Mouse (Mus musculus) heart, adult 2 months (tissue): ENCODE measurements at regions not wholly inside any gene's neighbourhood (a gene's known extent, or its start where the extent isn't known, plus 50 kb on each side); places are given as distances from the start of the nearest gene placed in this dataset.

Source experiments
- DNase-seq, 2 experiments: peaks; one replicate each; pipeline ENCODE4 v3.0.0; 2021
- H3K27ac ChIP-seq: fragments of 200-600 bp; 2 replicates; pipeline ENCODE4 v1.8.1; 2022
- H3K27me3 ChIP-seq: fragments of 200-500 bp; 2 replicates; pipeline ENCODE4 v1.6.1; 2012; ENCODE audit warnings: mild to moderate bottlenecking, low read length, inconsistent platforms, mixed read lengths; ENCODE audit not compliant: control insufficient read depth, insufficient read depth
- H3K36me3 ChIP-seq: fragments of 200-500 bp; 2 replicates; pipeline ENCODE4 v1.6.1; 2012; ENCODE audit warnings: low read length, inconsistent platforms; ENCODE audit not compliant: control insufficient read depth, insufficient read depth
- H3K4me1 ChIP-seq: fragments of 200-500 bp; 2 replicates; pipeline ENCODE4 v1.6.1; 2011; ENCODE audit warnings: low read length; ENCODE audit not compliant: control insufficient read depth, insufficient read depth
- H3K4me3 ChIP-seq: fragments of 200-600 bp; 2 replicates; pipeline ENCODE4 v1.8.1; 2022
- H3K79me2 ChIP-seq: fragments of 200-500 bp; replicated peaks from 2 replicates; pipeline ENCODE4 v1.6.1; 2012; ENCODE audit warnings: mild to moderate bottlenecking, inconsistent platforms, low read length, moderate library complexity, mixed read lengths; ENCODE audit not compliant: control insufficient read depth, insufficient read depth
- H3K9ac ChIP-seq: fragments of 200-500 bp; 2 replicates; pipeline ENCODE4 v1.6.1; 2012; ENCODE audit warnings: low read depth, mild to moderate bottlenecking, control low read depth, inconsistent platforms, low read length, mixed read lengths
- CTCF ChIP-seq: fragments of 200-600 bp; IDR thresholded peaks from 2 replicates; pipeline ENCODE4 v1.8.1; 2022; ENCODE audit warnings: antibody characterized with exemption, mild to moderate bottlenecking, moderate library complexity
- EP300 ChIP-seq: fragments of 200-500 bp; IDR thresholded peaks from 2 replicates; pipeline ENCODE4 v1.6.1; 2011; ENCODE audit warnings: low read depth, low read length, control low read depth; ENCODE audit not compliant: insufficient read depth
- POLR2A ChIP-seq: fragments of 200-500 bp; IDR thresholded peaks from 2 replicates; pipeline ENCODE4 v1.6.1; 2011; ENCODE audit warnings: mild to moderate bottlenecking, low read depth, low read length, control low read depth; ENCODE audit not compliant: insufficient read depth
- WGBS: fragments of 180-500 bp; shearing (Covaris S2); methylation state at CpG from one replicate; pipeline ENCODE4 v1.1.7; 2018; 5-methylcytosine and 5-hydroxymethylcytosine counted together
- intact Hi-C: fragments of 180-260 bp; cut with DNase I; formaldehyde crosslinking; loops from one replicate; pipeline ENCODE4 v1.15.1; 2025

- H3K79me2 ChIP-seq = no peaks in the 10 kb centered on the region
- H3K9ac ChIP-seq = no peak overlapping the region
- 93% methylated on average over 6 of the region's 6 CpGs for WGBS
Measured at GRCm38 (mm10) chr8:82623791-82624431, 150.0 kb downstream of the Zfp330 start.

DNA sequence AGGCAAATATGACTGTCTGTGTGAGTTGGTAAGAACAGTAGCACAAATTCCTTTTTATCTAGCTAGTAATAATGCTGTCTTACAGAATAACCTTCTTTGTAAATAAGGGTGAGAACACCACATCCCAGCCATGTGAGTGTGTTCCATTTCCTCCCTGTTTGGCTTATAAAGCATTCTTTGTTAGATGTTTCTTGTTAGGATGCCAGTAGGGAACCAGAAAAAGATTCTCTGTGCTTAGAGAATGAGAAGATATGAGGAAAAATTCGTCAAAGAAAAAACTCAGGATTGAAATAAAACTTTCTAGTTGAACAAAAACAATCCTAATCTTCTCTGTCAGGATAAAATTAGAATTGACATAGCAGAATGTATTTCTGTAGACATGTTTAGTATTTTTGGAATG, 155.3 kb downstream of the Zfp330 start:
- Histone ChIP-seq H3K36me3 (no peaks in the 10 kb centered on the region), H3K4me3 (no peak overlapping the region), H3K27me3 (no peaks in the 10 kb centered on the region), H3K4me1 (no peaks in the 10 kb centered on the region; the same call in 1 of the 2 replicates), H3K79me2 (no peaks in the 10 kb centered on the region), H3K9ac (no peak overlapping the region), H3K27ac (peak overlapping the region; percentile 23; the same call in 1 of the 2 replicates)
- TF ChIP-seq EP300 (no peak), POLR2A (no peak), CTCF (no peak)
- 32% methylated on average over 1 of the region's 1 CpGs for WGBS
- DNase-seq = no peak
- intact Hi-C loops = no loop called here

More at GRCm38 (mm10) chr8:82623791-82624431, 150.0 kb downstream of the Zfp330 start:
- intact Hi-C loops = no loop called here
- DNase-seq = no peak
- Histone ChIP-seq H3K4me1 (no peaks in the 10 kb centered on the region), H3K27ac (no peak overlapping the region), H3K27me3 (no peaks in the 10 kb centered on the region), H3K36me3 (no peaks in the 10 kb centered on the region), H3K4me3 (no peak overlapping the region)
- no peak for TF ChIP-seq POLR2A
- no peak for TF ChIP-seq CTCF
- TF ChIP-seq EP300 = no peak

- TF ChIP-seq EP300 (0 out of 2 replicates have a peak, but pooled peaks have one; percentile 63), POLR2A (no peak)
- Histone ChIP-seq H3K27ac (peak overlapping the region; percentile 48), H3K36me3 (peaks cover 6% of the 10 kb centered on the region), H3K27me3 (no peaks in the 10 kb centered on the region), H3K79me2 (no peaks in the 10 kb centered on the region), H3K4me3 (no peak overlapping the region), H3K4me1 (peaks cover 2% of the 10 kb centered on the region; the same call in 1 of the 2 replicates), H3K9ac (no peak overlapping the region)
- intact Hi-C loops = loop anchor here (5.0 kb wide), 1 partner anchor 86 kb away; no protein-coding TSS in a partner anchor
- WGBS = 8% methylated on average over 3 of the region's 3 CpGs
- DNase-seq = peak; percentile 59 to 69
Measured at GRCm38 (mm10) chr8:82601556-82601955, 172.4 kb downstream of the Zfp330 start.

GRCm38 (mm10) chr8:82573434-82573833, 170.4 kb upstream of the Il15 start:
- DNase-seq = no peak
- H3K27me3 ChIP-seq = no peaks in the 10 kb centered on the region
- H3K4me1 ChIP-seq = no peaks in the 10 kb centered on the region
- H3K27ac ChIP-seq = no peak overlapping the region
- intact Hi-C loops = no loop called here
- no peak overlapping the region for H3K4me3 ChIP-seq
- TF ChIP-seq POLR2A = no peak
- no peaks in the 10 kb centered on the region for H3K36me3 ChIP-seq
- H3K79me2 ChIP-seq = no peaks in the 10 kb centered on the region
- H3K9ac ChIP-seq = no peak overlapping the region
- WGBS = 86% methylated on average over 1 of the region's 1 CpGs

DNA sequence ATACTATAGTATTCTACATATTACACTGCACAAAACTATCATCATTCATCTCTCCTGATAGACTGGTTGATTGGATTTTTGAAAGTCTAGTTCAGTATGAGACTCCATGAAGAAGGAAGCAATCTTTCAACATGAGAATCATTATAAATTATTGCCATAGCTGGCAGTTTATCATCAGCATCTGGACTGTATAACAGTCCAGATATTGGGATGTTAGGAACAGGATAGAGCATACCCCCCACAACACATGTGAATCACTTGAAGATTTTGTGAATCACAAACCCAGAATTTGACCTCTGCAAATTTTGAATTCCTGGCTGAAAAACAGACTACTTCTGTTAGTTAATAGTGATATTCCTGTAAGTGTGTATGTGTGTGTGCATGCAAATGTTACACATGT, 135.1 kb upstream of the Il15 start:
- H3K27ac ChIP-seq = no peak overlapping the region
- TF ChIP-seq CTCF (no peak), POLR2A (no peak), EP300 (no peak)
- no peaks in the 10 kb centered on the region for H3K36me3 ChIP-seq
- no peaks in the 10 kb centered on the region for H3K79me2 ChIP-seq
- intact Hi-C loops = no loop called here
- no peaks in the 10 kb centered on the region for H3K27me3 ChIP-seq
- H3K4me3 ChIP-seq = no peak overlapping the region
- no peak overlapping the region for H3K9ac ChIP-seq
- no peaks in the 10 kb centered on the region for H3K4me1 ChIP-seq
- no peak for DNase-seq

DNA sequence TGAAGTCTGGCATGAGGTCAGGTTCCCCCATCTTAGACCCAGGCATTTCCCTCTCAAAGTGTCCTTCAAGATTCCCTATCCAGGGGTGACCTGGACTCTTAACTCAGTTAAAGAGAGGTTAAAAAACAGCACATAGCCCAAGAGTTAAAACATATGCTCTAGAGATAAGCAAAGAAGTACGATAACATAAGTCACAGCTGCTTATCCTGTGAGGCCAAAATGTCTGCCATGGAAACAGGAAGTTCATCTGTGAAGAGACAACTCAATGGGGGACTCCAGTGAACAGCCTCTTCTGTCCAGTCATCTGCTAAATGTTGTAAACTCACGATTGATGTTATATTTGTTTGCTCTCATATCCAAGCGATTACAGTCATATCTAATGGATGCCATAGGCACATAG, 126.1 kb upstream of the Il15 start:
- DNase-seq = no peak
- Histone ChIP-seq H3K9ac (no peak overlapping the region), H3K27me3 (no peaks in the 10 kb centered on the region), H3K4me1 (peaks cover 2% of the 10 kb centered on the region; the same call in 1 of the 2 replicates), H3K4me3 (no peak overlapping the region), H3K36me3 (no peaks in the 10 kb centered on the region), H3K27ac (no peak overlapping the region), H3K79me2 (no peaks in the 10 kb centered on the region)
- TF ChIP-seq CTCF (no peak), POLR2A (no peak)
- intact Hi-C loops = no loop called here
- WGBS = 48% methylated on average over 3 of the region's 3 CpGs
